In genomic region chr14:31963131-31963911, GRCm38 (mm10) we compare ENCODE assay signal across 10 mouse cellular contexts.
A peak's percentile ranks its signal among the peaks of the same experiment; 100 is the strongest.
DNase-seq lines count a peak whose midpoint lies in the region; ATAC-seq and TF ChIP-seq lines count a peak whose summit lies in the region.
"Had no signal": no experiment of that assay in that cellular context is flagged by ENCODE, and none has a peak within 500 bp of the region (broad histone marks: within the 10 kb centered on the region; RNA-seq: fewer than 3 reads in every experiment).

No protein-coding gene starts in this region.

- no peaks in the 10 kb centered on the region for H3K27me3 ChIP-seq in hindbrain, embryonic 10.5 days (ENCODE audit: insufficient read depth, poor library complexity, severe bottlenecking)
- no peaks in the 10 kb centered on the region for H3K27me3 ChIP-seq in hindbrain, embryonic 13.5 days
- H3K27me3 ChIP-seq in embryonic facial prominence, embryonic 10.5 days (replicated peaks; ENCODE audit: low read depth, poor library complexity, severe bottlenecking) = no peaks in the 10 kb centered on the region
- H3K27me3 ChIP-seq in lung, postnatal 0 days (replicated peaks; ENCODE audit: insufficient read depth, low read length) = no peaks in the 10 kb centered on the region

- H3K9me3 ChIP-seq in hindbrain, embryonic 10.5 days = no peaks in the 10 kb centered on the region
- H3K9me3 ChIP-seq in hindbrain, embryonic 13.5 days = no peaks in the 10 kb centered on the region
- H3K9me3 ChIP-seq in embryonic facial prominence, embryonic 10.5 days = no peaks in the 10 kb centered on the region
- no peaks in the 10 kb centered on the region for H3K9me3 ChIP-seq in lung, postnatal 0 days (ENCODE audit: low read length)

- peak; percentile 95 for TF ChIP-seq EP300 in lung, postnatal 0 days (IDR thresholded peaks at IDR 0.05)

- no peak for TF ChIP-seq CTCF in lung, postnatal 0 days (IDR thresholded peaks at IDR 0.05)

- 0 out of 2 replicates have a peak overlapping the region, but pooled peaks have one; percentile 23 for H3K27ac ChIP-seq in hindbrain, embryonic 10.5 days
- H3K27ac ChIP-seq in hindbrain, embryonic 13.5 days = no peak overlapping the region
- H3K27ac ChIP-seq in embryonic facial prominence, embryonic 10.5 days (replicated peaks) = 0 out of 2 replicates have a peak overlapping the region, but pooled peaks have one; percentile 41
- H3K27ac ChIP-seq in lung, postnatal 0 days (ENCODE audit: low read length) = peak overlapping the region; percentile 72

- ATAC-seq in hindbrain, embryonic 13.5 days (ENCODE audit: low FRiP score) = no peak
- peak; percentile 84 for ATAC-seq in lung, postnatal 0 days
- ATAC-seq in megakaryocyte-erythroid progenitor cell, adult 5-6 weeks (replicated peaks; ENCODE audit: low FRiP score, low TSS enrichment, poor library complexity, severe bottlenecking) = no peak
- ATAC-seq: forebrain, postnatal 0 days; midbrain, embryonic 16.5 days had no signal

- WGBS in hindbrain, embryonic 10.5 days = 49% methylated on average over 12 of the region's 12 CpGs
- WGBS in hindbrain, embryonic 13.5 days = 54% methylated on average over 12 of the region's 12 CpGs
- 52% methylated on average over 12 of the region's 12 CpGs for WGBS in embryonic facial prominence, embryonic 10.5 days
- 24% methylated on average over 12 of the region's 12 CpGs for WGBS in lung, postnatal 0 days

- no peaks in the 10 kb centered on the region for H3K36me3 ChIP-seq in hindbrain, embryonic 10.5 days
- no peaks in the 10 kb centered on the region for H3K36me3 ChIP-seq in hindbrain, embryonic 13.5 days
- no peaks in the 10 kb centered on the region for H3K36me3 ChIP-seq in embryonic facial prominence, embryonic 10.5 days (replicated peaks)
- no peaks in the 10 kb centered on the region for H3K36me3 ChIP-seq in lung, postnatal 0 days (ENCODE audit: insufficient read depth, low read length)

- intact Hi-C loops in heart, postnatal 10 days (cut with DNase I) = loop anchor here (2.0 kb wide), 1 partner anchor 31 kb away; no protein-coding TSS in a partner anchor

- H3K9ac ChIP-seq in hindbrain, embryonic 13.5 days = no peak overlapping the region
- no peak overlapping the region for H3K9ac ChIP-seq in lung, postnatal 0 days (replicated peaks; ENCODE audit: low read depth)
- H3K9ac ChIP-seq: forebrain, postnatal 0 days had no signal

- H3K4me1 ChIP-seq in hindbrain, embryonic 10.5 days (replicated peaks) = peaks cover 13% of the 10 kb centered on the region
- H3K4me1 ChIP-seq in hindbrain, embryonic 13.5 days (replicated peaks) = no peaks in the 10 kb centered on the region
- peaks cover 13% of the 10 kb centered on the region for H3K4me1 ChIP-seq in embryonic facial prominence, embryonic 10.5 days
- H3K4me1 ChIP-seq in lung, postnatal 0 days (ENCODE audit: insufficient read depth, low read depth, low read length) = peaks cover 14% of the 10 kb centered on the region

- H3K4me3 ChIP-seq in hindbrain, embryonic 10.5 days = no peak overlapping the region
- H3K4me3 ChIP-seq in hindbrain, embryonic 13.5 days = no peak overlapping the region
- no peak overlapping the region for H3K4me3 ChIP-seq in embryonic facial prominence, embryonic 10.5 days
- H3K4me3 ChIP-seq in lung, postnatal 0 days (ENCODE audit: low read depth, low read length) = no peak overlapping the region

- no peak for DNase-seq in hindbrain, embryonic 10.5 days (ENCODE audit: low spot score)
- no peak for DNase-seq in embryonic facial prominence, embryonic 10.5 days (ENCODE audit: low spot score)
- DNase-seq in heart, postnatal 10 days = peak; percentile 46 to 47
- DNase-seq in lung, postnatal 0 days (ENCODE audit: low spot score) = peak; percentile 88
- no peak for DNase-seq in spleen, postnatal 36 days (ENCODE audit: low spot score in 2 of 2)
- DNase-seq in right cerebral cortex, postnatal 25 days = no peak
- DNase-seq: forebrain, postnatal 0 days had no signal

- H3K4me2 ChIP-seq in hindbrain, embryonic 13.5 days = no peak overlapping the region
- no peak overlapping the region for H3K4me2 ChIP-seq in lung, postnatal 0 days (replicated peaks; ENCODE audit: low read depth, low read length)

Comparison
In these comparisons a context has a peak if more than half of its experiments do, and no peak if none do; other contexts are left out.
1. DNase-seq: peak in heart, postnatal 10 days (2 of 2) and lung, postnatal 0 days (single experiment); none in hindbrain, embryonic 10.5 days (single experiment), embryonic facial prominence, embryonic 10.5 days (single experiment), spleen, postnatal 36 days (0 of 2) and right cerebral cortex, postnatal 25 days (single experiment).